Mouse (Mus musculus): Measurements from ENCODE around the gene March2.

DNA sequence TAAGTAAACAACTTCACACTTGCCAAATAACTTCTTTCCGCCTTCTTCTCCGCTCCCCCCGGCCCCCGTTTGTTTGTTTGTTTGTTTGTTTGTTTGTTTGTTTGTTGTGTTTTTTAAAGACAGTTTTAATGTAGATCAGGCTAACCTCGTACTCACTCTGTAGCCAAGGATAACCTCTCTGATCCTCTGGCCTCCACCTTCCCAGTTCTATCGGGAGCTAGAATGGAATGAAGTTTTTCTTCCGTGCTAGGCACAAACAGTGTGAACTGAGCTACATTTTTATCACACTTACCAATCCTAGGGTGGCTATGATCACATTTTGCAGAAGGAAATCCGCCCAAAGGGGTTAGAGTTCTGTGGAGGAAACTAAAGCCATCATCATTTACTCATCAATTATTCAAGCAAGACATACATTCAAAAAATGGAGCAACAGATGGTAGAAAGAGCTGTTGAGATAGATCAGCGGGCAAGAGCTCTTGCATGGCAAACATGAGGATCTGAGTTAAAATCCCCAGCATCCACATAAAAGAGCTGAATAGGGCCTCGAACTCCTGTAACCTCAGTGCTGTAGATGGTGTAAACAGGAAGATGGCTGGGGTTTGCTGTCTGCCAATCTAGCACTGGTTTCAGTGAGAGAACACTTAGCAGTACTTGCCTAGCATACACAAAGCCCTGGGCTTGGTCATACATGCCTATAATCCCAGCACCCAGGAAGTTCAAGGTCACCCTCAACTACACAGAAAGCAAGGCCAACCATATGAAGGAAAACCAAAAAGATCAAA lies 665 bp upstream of the March2 start:
- TF ChIP-seq CTCF (IDR thresholded peaks at IDR 0.05; ENCODE audit: low read depth) (no peak), EP300 (IDR thresholded peaks at IDR 0.05; ENCODE audit: low read depth) (no peak)
